Mouse (Mus musculus): ENCODE data around the gene Sash1. TPM values are rescaled to one million over a fixed set of nuclear protein-coding genes. Genes with fewer than 3 reads are reported as not detected.

Gene Sash1
- polyA plus RNA-seq, 3 experiments from 2014 or later = 0.16 TPM; not detected in 2

DNA sequence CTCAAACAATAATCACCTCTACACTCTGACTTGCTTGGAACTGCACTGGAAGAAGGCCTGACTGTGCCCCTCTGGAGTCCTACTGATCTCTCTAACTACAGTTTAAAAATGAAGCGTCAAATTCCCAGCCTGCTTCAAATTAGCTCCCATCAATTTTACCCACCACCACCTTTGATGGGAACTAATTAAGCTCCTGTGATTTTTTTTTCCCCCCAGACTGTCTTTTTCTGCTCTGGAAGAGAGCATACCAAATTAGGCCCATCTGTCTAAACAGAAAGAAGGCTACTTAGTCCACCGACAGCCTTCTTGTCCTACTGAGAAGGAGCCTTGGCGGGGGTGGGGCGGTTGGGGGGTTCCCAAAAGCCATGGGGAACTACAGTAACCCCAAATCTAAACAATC, 37.9 kb downstream of the Sash1 start:
- ATAC-seq = no peak

GRCm38 (mm10) chr10:8846258-8846657, 39.6 kb downstream of the Sash1 start:
- ATAC-seq = no peak

DNA sequence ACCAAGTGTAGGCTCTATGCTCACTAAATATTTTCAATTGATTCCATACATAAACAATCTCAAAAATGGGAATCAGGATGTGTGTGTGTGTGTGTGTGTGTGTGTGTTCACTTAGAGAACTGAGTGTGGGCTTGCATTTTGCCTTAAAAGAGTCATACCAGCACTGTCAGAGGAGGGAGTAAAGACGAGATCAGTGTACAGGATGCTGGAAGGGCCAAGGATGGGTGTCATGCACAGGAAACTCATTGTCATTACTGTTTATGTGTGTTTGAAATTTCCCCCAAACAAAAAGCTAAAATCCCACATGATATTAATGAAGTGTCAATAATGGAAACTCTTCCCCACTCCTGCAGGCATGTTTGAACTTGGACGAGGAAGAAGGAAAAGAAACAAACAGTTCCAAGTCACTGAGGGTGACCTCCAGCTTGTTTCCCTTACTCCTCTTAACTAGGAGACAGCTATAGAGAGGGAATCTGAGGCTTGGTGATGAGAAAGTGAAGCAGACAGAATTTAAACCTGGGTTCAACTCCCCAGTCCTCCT, 40.6 kb downstream of the Sash1 start:
- no peak for ATAC-seq

- no peak for ATAC-seq
These were observed 45.9 kb downstream of the Sash1 start for GRCm38 (mm10) chr10:8839956-8840355.

DNA sequence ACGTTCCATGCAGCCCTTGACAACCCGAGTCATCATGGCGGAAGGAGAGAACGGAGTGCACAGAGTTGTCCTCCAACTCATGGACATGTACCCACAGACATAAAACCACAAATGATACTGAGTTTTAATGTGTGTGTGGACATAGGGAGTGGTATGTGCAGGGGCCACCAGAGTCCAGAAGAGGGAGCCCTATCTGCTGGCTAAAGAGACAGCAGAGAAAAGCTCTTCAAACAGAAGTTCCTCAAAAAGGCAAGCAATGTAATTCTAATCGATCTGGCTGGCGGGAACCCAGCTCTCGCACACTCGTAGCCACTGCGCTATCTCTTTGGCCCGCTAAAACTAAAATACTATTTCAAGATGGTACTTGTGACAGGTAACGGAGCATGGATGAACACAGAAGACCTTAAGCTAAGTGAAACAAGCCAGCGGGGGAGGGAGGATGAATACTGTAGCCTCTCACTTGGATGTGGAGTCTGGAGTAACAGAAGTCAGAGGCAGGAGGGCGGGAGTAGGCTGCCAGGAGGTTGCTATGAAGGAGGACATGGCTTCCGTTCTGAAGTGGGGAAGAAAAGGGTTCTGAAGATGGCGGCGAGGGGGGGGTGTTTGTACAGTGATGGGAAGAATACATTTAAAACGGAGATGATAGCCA, 51.9 kb downstream of the Sash1 start:
- ATAC-seq = no peak

GRCm38 (mm10) chr10:8826303-8826702, 59.6 kb downstream of the Sash1 start:
- no peak for ATAC-seq

- no peak for ATAC-seq
These were observed 60.0 kb downstream of the Sash1 start for GRCm38 (mm10) chr10:8825874-8826273.

GRCm38 (mm10) chr10:8818066-8818465, 67.8 kb downstream of the Sash1 start:
- ATAC-seq = no peak

GRCm38 (mm10) chr10:8813984-8814578, 71.8 kb downstream of the Sash1 start:
- no peak for ATAC-seq

DNA sequence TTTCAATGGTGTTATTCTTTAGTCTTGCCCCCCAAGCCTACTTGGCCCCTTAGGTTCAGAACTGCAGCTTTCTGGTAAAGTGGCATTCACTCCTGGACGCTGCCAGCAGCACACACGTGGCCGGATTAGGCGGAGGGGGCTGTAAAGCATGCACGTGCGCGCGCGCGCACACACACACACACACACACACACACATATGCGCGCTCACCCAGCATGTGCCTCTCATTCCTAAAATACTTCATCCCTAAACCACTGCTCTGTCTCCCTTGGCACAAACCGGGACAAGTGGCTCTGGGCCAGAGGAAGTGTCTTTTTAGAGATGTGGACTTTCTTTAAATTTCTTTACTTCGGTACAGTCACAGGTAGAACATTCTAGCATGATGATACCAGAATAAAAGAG, 72.6 kb downstream of the Sash1 start:
- ATAC-seq = no peak

DNA sequence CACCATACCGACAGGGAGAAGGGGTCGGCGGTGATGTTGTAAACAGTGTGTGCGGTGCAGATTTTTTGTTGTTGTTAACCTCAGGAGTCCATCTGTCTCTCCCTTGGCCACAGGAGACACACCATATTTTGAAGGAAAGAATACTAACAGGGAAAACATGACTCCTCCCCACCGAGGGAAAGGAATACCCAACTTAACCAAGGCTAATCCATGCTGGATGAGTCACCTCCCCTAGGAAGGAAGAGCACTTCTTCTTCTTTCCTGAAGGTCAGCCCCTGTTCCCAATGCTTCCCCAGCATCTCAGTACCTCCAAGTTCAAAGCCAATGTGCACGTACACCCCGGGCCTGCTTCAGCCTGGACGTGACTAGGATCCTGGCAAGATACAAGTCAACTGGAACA, 73.1 kb downstream of the Sash1 start:
- ATAC-seq = no peak

GRCm38 (mm10) chr10:8811261-8812039, 74.4 kb downstream of the Sash1 start:
- ATAC-seq = no peak

- ATAC-seq = no peak
These were observed 75.4 kb downstream of the Sash1 start for GRCm38 (mm10) chr10:8810496-8810895.

DNA sequence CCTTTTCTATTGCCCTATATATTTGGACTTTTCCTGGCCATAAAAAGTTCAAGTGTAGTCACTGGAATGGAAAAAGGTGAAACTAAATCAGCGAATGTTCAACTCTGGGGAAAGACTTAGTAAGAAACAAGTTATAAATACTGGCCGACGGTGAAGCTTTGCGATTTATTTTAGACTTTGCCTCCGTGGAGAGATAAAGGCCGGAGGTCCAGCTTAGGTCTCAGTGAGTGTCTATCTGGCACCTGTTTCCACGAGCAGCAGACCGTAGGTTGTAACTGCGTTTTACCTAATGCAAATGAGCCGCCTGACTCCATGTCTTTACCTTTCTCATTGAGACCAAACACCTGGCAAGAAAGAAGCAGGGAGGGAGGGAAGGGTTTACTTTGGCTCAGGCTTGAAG, 77.5 kb downstream of the Sash1 start:
- no peak for ATAC-seq

GRCm38 (mm10) chr10:8807581-8807980, 78.3 kb downstream of the Sash1 start:
- no peak for ATAC-seq

GRCm38 (mm10) chr10:8805402-8805801, 80.5 kb downstream of the Sash1 start:
- no peak for ATAC-seq

- ATAC-seq = no peak
These were observed 81.6 kb downstream of the Sash1 start for GRCm38 (mm10) chr10:8804292-8804691.

DNA sequence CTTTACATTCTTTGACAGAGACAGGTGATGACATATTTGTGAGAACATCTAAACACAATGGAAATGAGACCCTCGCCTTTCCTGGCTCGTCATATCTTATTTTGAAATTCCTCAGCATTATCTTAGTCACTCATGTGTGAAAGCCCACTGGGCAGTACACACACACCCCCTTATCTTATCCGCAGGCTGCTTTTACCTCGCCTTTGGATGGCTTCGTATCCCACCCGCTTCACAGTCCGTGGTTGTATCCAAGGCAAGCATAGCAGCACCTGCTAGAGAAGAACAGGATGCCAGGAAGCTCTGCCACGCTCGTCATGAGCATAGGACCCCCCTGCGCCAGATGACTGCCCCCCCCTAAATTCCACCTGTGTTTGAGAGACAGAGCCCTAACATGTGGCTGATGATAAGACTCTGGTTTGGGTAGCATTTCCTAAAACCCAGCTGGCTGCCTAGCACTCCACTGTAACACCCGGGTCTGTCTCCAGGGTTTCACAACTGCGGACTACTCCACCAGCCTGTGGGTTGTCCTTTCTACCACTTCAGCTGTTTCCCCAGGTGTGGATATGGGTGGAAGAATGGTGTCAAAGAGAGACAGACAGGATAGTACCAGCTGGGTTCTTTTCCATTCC, 84.0 kb downstream of the Sash1 start:
- ATAC-seq = no peak

GRCm38 (mm10) chr10:8801139-8801613, 84.7 kb downstream of the Sash1 start:
- ATAC-seq = no peak

DNA sequence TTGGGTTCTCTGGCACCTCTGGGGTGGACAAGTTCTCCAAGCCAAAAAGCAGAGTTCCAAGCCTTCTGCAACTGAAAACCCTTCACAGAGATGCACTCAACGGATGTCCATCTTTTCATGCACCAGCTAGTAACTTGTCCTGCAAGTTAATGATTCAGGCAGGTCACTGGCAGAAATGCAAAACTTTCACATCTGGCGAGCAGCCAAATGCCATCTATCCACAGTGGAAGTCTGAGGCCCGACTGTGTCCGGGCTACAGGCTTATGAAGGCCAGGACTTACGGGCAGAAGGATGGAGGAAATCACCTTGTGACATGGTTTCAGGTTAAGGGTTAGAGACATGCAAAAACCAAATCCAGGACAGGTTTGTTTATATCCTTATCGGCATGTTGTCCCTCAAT, 88.0 kb downstream of the Sash1 start:
- ATAC-seq = no peak

- no peak for ATAC-seq
These were observed 90.5 kb downstream of the Sash1 start for GRCm38 (mm10) chr10:8795336-8795735.

GRCm38 (mm10) chr10:8792412-8792811, 93.5 kb downstream of the Sash1 start:
- ATAC-seq = no peak

DNA sequence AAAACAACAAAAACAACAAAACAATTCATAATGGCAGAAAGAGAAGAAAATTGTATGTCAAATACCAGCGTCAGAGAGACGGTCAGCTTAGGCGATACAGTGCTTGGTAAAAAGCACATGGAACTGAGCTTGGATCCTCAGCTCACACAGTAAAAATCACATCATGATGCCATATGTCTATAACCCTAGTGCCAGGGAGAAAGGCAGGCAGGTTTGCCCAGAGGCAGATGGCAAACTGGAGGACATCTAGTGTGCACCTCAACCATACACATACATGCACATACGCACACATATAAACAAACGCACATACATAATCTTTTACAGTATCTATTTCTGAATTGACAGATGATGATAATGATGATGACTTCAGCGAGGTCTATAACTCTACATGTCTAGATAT, 96.8 kb downstream of the Sash1 start:
- no peak for ATAC-seq

Data from inflammation-experienced regulatory T-cells, adult 6 months (primary cell).